Mouse (Mus musculus) testis, adult 2 months (tissue): ENCODE measurements around the gene Cps1.

Experiments
- CTCF ChIP-seq: fragments of 200-500 bp; IDR thresholded peaks from 2 replicates; pipeline ENCODE4 v1.5.1; 2012; ENCODE audit warnings: low read depth, mild to moderate bottlenecking, inconsistent platforms, low read length, moderate library complexity; ENCODE audit not compliant: control insufficient read depth, insufficient read depth, insufficient replicate concordance
- POLR2A ChIP-seq: fragments of 200-500 bp; IDR thresholded peaks from 2 replicates; pipeline ENCODE4 v1.6.1; 2012; ENCODE audit warnings: low read depth, mild to moderate bottlenecking, inconsistent platforms, low read length, moderate library complexity; ENCODE audit not compliant: control insufficient read depth

GRCm38 (mm10) chr1:67184134-67184533 lies 61.3 kb downstream of the Cps1 start:
- no peak for TF ChIP-seq CTCF
- TF ChIP-seq POLR2A: no peak
